ENCODE assay signal across 24 mouse cellular contexts in genomic region chr7:37554405-37554804, GRCm38 (mm10).
DNase-seq lines count a peak whose midpoint lies in the region; ATAC-seq and TF ChIP-seq lines count a peak whose summit lies in the region.
"Had no signal": no experiment of that assay in that cellular context is flagged by ENCODE, and none has a peak within 500 bp of the region (broad histone marks: within the 10 kb centered on the region; RNA-seq: fewer than 3 reads in every experiment).

No protein-coding gene starts in this region.

- H3K27me3 ChIP-seq in forebrain, embryonic 13.5 days: no peaks in the 10 kb centered on the region
- H3K27me3 ChIP-seq in forebrain, embryonic 16.5 days (replicated peaks; ENCODE audit: control insufficient read depth, insufficient read depth, low read length): no peaks in the 10 kb centered on the region
- H3K27me3 ChIP-seq in midbrain, embryonic 10.5 days (ENCODE audit: low read depth, poor library complexity, severe bottlenecking): 0 out of 2 replicates have a peak, but pooled peaks cover 7% of the 10 kb centered on the region
- H3K27me3 ChIP-seq in midbrain, embryonic 11.5 days (ENCODE audit: control insufficient read depth, insufficient read depth, low read length): no peaks in the 10 kb centered on the region
- H3K27me3 ChIP-seq in E14TG2a.4 (ENCODE audit: insufficient read depth, low read length): peaks cover 37% of the 10 kb centered on the region
- H3K27me3 ChIP-seq: CH12.LX; embryonic facial prominence, embryonic 15.5 days; heart, embryonic 15.5 days; intestine, embryonic 15.5 days; Patski had no signal

- no peak overlapping the region for H3K4me3 ChIP-seq in forebrain, embryonic 13.5 days
- H3K4me3 ChIP-seq in forebrain, embryonic 16.5 days (replicated peaks; ENCODE audit: low read length): no peak overlapping the region
- no peak overlapping the region for H3K4me3 ChIP-seq in midbrain, embryonic 10.5 days
- H3K4me3 ChIP-seq in midbrain, embryonic 11.5 days (ENCODE audit: low read depth, low read length): no peak overlapping the region
- peak overlapping the region; percentile 49 for H3K4me3 ChIP-seq in E14TG2a.4 (replicated peaks; ENCODE audit: low read length)
- H3K4me3 ChIP-seq: embryonic facial prominence, embryonic 15.5 days; erythroblast, embryonic 14.5 days; heart, adult 2 months; heart, embryonic 15.5 days; intestine, embryonic 15.5 days had no signal

- WGBS in forebrain, embryonic 13.5 days: 59% methylated on average over 5 of the region's 5 CpGs
- WGBS in forebrain, embryonic 16.5 days: 66% methylated on average over 5 of the region's 5 CpGs
- 59% methylated on average over 5 of the region's 5 CpGs for WGBS in midbrain, embryonic 10.5 days
- WGBS in midbrain, embryonic 11.5 days: 46% methylated on average over 5 of the region's 5 CpGs

- no peak overlapping the region for H3K4me2 ChIP-seq in forebrain, embryonic 13.5 days
- H3K4me2 ChIP-seq in forebrain, embryonic 16.5 days (ENCODE audit: low read length): no peak overlapping the region
- no peak overlapping the region for H3K4me2 ChIP-seq in midbrain, embryonic 11.5 days
- H3K4me2 ChIP-seq: embryonic facial prominence, embryonic 15.5 days; heart, embryonic 11.5 days; heart, embryonic 15.5 days; intestine, embryonic 15.5 days had no signal

- H3K4me1 ChIP-seq in forebrain, embryonic 13.5 days: peaks cover 24% of the 10 kb centered on the region
- H3K4me1 ChIP-seq in forebrain, embryonic 16.5 days (replicated peaks; ENCODE audit: control insufficient read depth, insufficient read depth, low read length): peaks cover 6% of the 10 kb centered on the region; the same call in 1 of the 2 replicates
- peaks cover 38% of the 10 kb centered on the region for H3K4me1 ChIP-seq in midbrain, embryonic 10.5 days
- H3K4me1 ChIP-seq in midbrain, embryonic 11.5 days (ENCODE audit: control insufficient read depth, insufficient read depth, low read length): peaks cover 13% of the 10 kb centered on the region
- H3K4me1 ChIP-seq in E14TG2a.4 (replicated peaks; ENCODE audit: low read depth, low read length): peaks cover 71% of the 10 kb centered on the region
- H3K4me1 ChIP-seq: embryonic facial prominence, embryonic 15.5 days; heart, embryonic 15.5 days; intestine, embryonic 15.5 days had no signal

- TF ChIP-seq CTCF in E14TG2a.4 (conservative IDR thresholded peaks at IDR 0.05; ENCODE audit: low read length): no peak

- H3K36me3 ChIP-seq in forebrain, embryonic 13.5 days (ENCODE audit: poor library complexity, severe bottlenecking): no peaks in the 10 kb centered on the region
- H3K36me3 ChIP-seq in forebrain, embryonic 16.5 days (ENCODE audit: control insufficient read depth, insufficient read depth): no peaks in the 10 kb centered on the region
- 0 out of 2 replicates have a peak, but pooled peaks cover 7% of the 10 kb centered on the region for H3K36me3 ChIP-seq in midbrain, embryonic 10.5 days
- no peaks in the 10 kb centered on the region for H3K36me3 ChIP-seq in midbrain, embryonic 11.5 days (ENCODE audit: control insufficient read depth, insufficient read depth, low read length)
- H3K36me3 ChIP-seq in E14TG2a.4 (ENCODE audit: insufficient read depth, low read length): no peaks in the 10 kb centered on the region
- H3K36me3 ChIP-seq: embryonic facial prominence, embryonic 15.5 days; heart, embryonic 15.5 days; intestine, embryonic 15.5 days had no signal

- no peak overlapping the region for H3K9ac ChIP-seq in forebrain, embryonic 13.5 days
- no peak overlapping the region for H3K9ac ChIP-seq in forebrain, embryonic 16.5 days (replicated peaks; ENCODE audit: low read depth, low read length)
- no peak overlapping the region for H3K9ac ChIP-seq in midbrain, embryonic 11.5 days (ENCODE audit: low read length)
- H3K9ac ChIP-seq: embryonic facial prominence, embryonic 15.5 days; heart, embryonic 15.5 days; intestine, embryonic 15.5 days had no signal

- DNase-seq in midbrain, embryonic 10.5 days (ENCODE audit: low spot score): no peak
- no peak for DNase-seq in midbrain, embryonic 11.5 days (ENCODE audit: low spot score, missing footprints)
- peak; percentile 24 for DNase-seq in ES-CJ7 (ENCODE audit: low read depth, low spot score)
- DNase-seq in layer of hippocampus, postnatal 36 days: no peak
- DNase-seq in lung, postnatal 10 days: no peak
- DNase-seq: adrenal gland, adult 8-10 months; adrenal gland, postnatal 36 days; cerebellum, adult 2 months; cerebellum, postnatal 14 days; embryo, embryonic 11 days; gastrocnemius, postnatal 10 days; heart, adult 2 months; heart, postnatal 14 days; kidney, adult 18-20 months had no signal

- H3K27ac ChIP-seq in forebrain, embryonic 13.5 days: peak overlapping the region; percentile 26
- H3K27ac ChIP-seq in forebrain, embryonic 16.5 days (ENCODE audit: low read length): no peak overlapping the region
- peak overlapping the region; percentile 65 for H3K27ac ChIP-seq in midbrain, embryonic 10.5 days (replicated peaks)
- H3K27ac ChIP-seq in midbrain, embryonic 11.5 days (ENCODE audit: low read depth, low read length): no peak overlapping the region
- H3K27ac ChIP-seq: embryonic facial prominence, embryonic 15.5 days; heart, adult 2 months; heart, embryonic 15.5 days; intestine, embryonic 15.5 days had no signal

- H3K9me3 ChIP-seq in forebrain, embryonic 13.5 days (replicated peaks): no peaks in the 10 kb centered on the region
- no peaks in the 10 kb centered on the region for H3K9me3 ChIP-seq in forebrain, embryonic 16.5 days (ENCODE audit: control insufficient read depth, low read length)
- H3K9me3 ChIP-seq in midbrain, embryonic 10.5 days (replicated peaks): no peaks in the 10 kb centered on the region
- no peaks in the 10 kb centered on the region for H3K9me3 ChIP-seq in midbrain, embryonic 11.5 days (ENCODE audit: control insufficient read depth, low read length)
- H3K9me3 ChIP-seq in E14TG2a.4 (ENCODE audit: low read length): no peaks in the 10 kb centered on the region
- H3K9me3 ChIP-seq: embryonic facial prominence, embryonic 15.5 days; heart, embryonic 15.5 days; intestine, embryonic 15.5 days had no signal

- 0 out of 2 replicates have a peak, but pooled peaks have one; percentile 44 for ATAC-seq in forebrain, embryonic 13.5 days
- no peak for ATAC-seq in forebrain, embryonic 16.5 days
- no peak for ATAC-seq in midbrain, embryonic 11.5 days (ENCODE audit: low FRiP score)
- ATAC-seq: intestine, embryonic 15.5 days; Patski had no signal

Comparison
In these comparisons a context has a peak if more than half of its experiments do, and no peak if none do; other contexts are left out.
1. H3K27ac ChIP-seq: peak in forebrain, embryonic 13.5 days (single experiment) and midbrain, embryonic 10.5 days (single experiment); none in forebrain, embryonic 16.5 days (single experiment) and midbrain, embryonic 11.5 days (single experiment).